Mouse (Mus musculus): Measurements from ENCODE around the gene Hccs. TPM values are rescaled to one million over a fixed set of nuclear protein-coding genes. Genes with fewer than 3 reads are reported as not detected.
"Not testable (repeated sequence)": the region's sequence is repeated elsewhere in the genome, so short reads cannot be mapped to it uniquely, and the experiment has no call there.

Hccs gene
- polyA plus RNA-seq (2015; fragmentation: Nextera tagmentation; extraction: Ambion mirVana): 28.2 and 31.3 TPM in 2 replicates

DNA sequence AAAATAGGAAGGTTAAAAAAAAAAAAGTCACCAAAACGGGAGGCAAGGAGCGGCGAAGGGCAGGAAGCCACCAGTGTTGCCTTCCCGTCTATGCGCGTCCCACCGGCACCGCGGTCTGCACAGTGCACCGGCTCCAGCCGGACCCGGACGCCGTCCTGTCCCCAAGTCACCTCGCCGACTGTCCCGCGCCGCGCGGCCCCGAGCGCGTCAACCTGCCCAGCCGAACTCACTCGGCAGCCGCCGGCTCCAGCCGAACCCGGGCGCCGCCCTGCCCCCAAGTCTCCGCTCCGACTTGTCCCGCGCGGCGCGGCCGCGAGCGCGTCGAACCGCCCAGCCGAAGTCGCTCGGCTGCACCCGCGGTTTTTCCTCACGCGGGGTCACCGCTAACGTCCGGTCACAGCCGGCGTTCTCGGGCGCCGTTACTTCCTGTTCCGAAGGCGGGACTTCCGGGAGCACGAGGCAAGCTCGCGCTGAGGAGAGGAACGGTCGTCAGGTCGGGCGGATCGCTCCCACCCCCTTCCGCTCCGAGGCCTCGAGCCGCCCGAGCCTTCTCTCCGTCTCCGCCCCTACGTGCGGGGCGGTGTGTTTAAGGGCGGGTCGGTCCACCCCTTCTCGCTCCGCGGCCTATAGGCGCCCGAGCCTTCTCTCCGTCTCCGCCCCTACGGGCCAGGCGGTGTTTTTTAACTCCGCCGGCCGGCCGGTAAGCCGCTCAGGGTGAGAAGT, at the start of gene Hccs:
TSS of gene Hccs (minus strand) at position 428 of the 723 bp plus-strand sequence.
- 20% methylated on average over 91 of the region's 97 CpGs for WGBS
- H3K4me1 ChIP-seq: no peaks in the 10 kb centered on the region

DNA sequence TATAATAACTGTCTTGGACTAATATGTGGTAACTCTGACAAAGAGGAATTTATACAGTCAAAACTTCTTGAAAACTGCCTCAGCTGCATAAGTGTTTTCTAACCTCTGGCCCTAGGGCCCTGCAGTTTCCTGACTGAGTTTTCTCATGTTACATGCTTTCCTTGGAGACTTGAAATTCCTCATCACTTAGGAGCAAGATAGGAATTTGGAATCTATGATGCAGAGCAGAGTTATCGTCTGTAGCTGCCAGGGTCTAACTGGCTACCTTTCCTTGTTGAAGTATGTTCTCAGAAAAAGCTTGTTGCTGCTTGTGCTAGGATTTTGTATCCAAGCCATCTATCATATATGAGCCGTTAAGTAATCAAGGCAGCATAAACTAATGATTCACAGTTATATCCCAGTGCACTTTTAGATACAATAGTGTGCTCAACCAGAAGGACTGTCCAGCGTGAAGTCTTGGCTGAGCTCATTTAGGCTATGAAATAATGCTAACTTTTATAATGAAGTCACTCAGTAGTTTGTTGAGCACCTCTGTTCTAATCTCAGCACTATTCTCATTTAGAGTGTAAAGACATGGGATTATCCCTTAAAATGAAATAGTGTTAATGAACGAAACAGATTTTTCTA, 37.1 kb upstream of the Hccs start:
- 57% methylated on average over 4 of the region's 4 CpGs for WGBS
- Histone ChIP-seq H3K4me3 (replicated peaks) (no peak overlapping the region), H3K9ac (no peak overlapping the region), H3K9me3 (no peaks in the 10 kb centered on the region), H3K4me2 (no peak overlapping the region), H3K27me3 (replicated peaks) (no peaks in the 10 kb centered on the region), H3K4me1 (no peaks in the 10 kb centered on the region), H3K36me3 (no peaks in the 10 kb centered on the region), H3K27ac (no peak overlapping the region)
- ATAC-seq (ENCODE audit: insufficient read depth, low FRiP score, low read depth): no peak

More for the DNA sequence above, at the start of gene Hccs:
- H3K4me3 ChIP-seq (replicated peaks): peak within 1 kb of the TSS; percentile 49
- no peaks in the 10 kb centered on the region for H3K27me3 ChIP-seq (replicated peaks)
- H3K4me2 ChIP-seq: peak within 1 kb of the TSS; percentile 49
- peak within 1 kb of the TSS; percentile 79 for H3K27ac ChIP-seq
- peak within 1 kb of the TSS; percentile 45 for H3K9ac ChIP-seq
- ATAC-seq (ENCODE audit: insufficient read depth, low FRiP score, low read depth): peak; percentile 100
- no peaks in the 10 kb centered on the region for H3K36me3 ChIP-seq
- H3K9me3 ChIP-seq: no peaks in the 10 kb centered on the region

DNA sequence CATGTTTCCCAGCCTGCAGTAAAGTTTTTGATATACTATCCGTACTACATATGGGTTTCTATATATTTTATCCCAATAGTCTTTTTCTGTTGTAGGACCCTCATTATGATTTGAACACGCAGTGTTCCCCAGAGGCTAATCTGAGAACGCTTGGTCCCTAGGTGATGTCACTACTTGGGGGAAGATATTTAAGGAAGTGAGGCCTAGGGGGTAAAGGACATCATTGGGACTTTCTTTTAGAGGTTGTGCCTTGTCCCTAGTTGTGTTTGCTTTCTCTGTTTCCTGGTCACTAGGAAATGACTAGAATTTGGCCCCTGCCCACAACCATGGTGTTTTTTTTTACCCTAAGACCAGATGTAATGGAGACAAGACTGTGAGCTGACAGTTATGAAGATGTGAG, 18.0 kb upstream of the Hccs start:
- Histone ChIP-seq H3K36me3 (no peaks in the 10 kb centered on the region), H3K9ac (no peak overlapping the region), H3K27me3 (replicated peaks) (no peaks in the 10 kb centered on the region), H3K4me1 (no peaks in the 10 kb centered on the region), H3K4me2 (no peak overlapping the region), H3K4me3 (replicated peaks) (no peak overlapping the region), H3K27ac (no peak overlapping the region), H3K9me3 (no peaks in the 10 kb centered on the region)
- no peak for ATAC-seq (ENCODE audit: insufficient read depth, low FRiP score, low read depth)
- WGBS: 72% methylated on average over 3 of the region's 3 CpGs

DNA sequence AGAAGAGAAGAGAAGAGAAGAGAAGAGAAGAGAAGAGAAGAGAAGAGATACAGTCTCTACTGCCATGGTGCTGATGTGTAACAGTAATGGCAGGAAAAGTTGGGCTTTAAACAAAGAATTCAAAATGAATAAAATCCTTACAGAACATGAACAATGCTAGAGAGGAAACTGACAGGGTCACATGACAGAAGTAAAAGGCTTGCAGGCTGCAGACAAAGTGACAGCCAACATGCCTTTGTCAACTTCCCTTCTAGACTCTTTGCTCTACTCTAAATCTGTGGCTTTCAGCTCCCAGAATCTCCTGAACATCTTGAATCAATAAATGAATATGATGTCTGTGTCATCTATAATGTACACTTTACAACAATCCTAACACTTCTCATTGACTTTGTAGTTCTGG, 17.4 kb upstream of the Hccs start:
- H3K27me3 ChIP-seq (replicated peaks): no peaks in the 10 kb centered on the region
- no peaks in the 10 kb centered on the region for H3K4me1 ChIP-seq
- no peaks in the 10 kb centered on the region for H3K9me3 ChIP-seq
- H3K4me3 ChIP-seq (replicated peaks): no peak overlapping the region
- no peak overlapping the region for H3K4me2 ChIP-seq
- no peak overlapping the region for H3K9ac ChIP-seq
- H3K36me3 ChIP-seq: no peaks in the 10 kb centered on the region
- ATAC-seq (ENCODE audit: insufficient read depth, low FRiP score, low read depth): no peak
- H3K27ac ChIP-seq: no peak overlapping the region

DNA sequence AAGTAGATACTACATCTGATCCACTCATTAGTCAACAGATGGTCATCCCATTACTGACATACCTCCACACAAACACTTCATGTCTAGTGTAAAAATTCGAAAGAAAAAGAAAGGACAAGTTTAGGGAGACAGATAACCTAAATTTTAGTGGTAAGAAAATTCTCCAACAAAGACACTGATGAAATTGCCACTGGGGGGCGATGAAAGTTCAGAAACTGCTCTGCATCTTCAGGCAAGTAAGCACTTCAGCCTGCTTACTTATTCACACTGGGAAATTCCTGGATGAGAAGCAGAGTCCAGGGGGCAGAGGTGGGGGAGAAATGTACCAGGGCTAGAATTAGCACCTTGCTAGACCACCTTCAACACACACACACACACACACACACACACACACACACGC, 12.1 kb upstream of the Hccs start:
- no peak overlapping the region for H3K4me2 ChIP-seq
- no peak overlapping the region for H3K4me3 ChIP-seq (replicated peaks)
- WGBS: 32% methylated on average over 3 of the region's 3 CpGs
- H3K27me3 ChIP-seq (replicated peaks): no peaks in the 10 kb centered on the region
- H3K9ac ChIP-seq: no peak overlapping the region
- no peak for ATAC-seq (ENCODE audit: insufficient read depth, low FRiP score, low read depth)
- H3K9me3 ChIP-seq: no peaks in the 10 kb centered on the region
- no peaks in the 10 kb centered on the region for H3K4me1 ChIP-seq
- no peak overlapping the region for H3K27ac ChIP-seq
- no peaks in the 10 kb centered on the region for H3K36me3 ChIP-seq

DNA sequence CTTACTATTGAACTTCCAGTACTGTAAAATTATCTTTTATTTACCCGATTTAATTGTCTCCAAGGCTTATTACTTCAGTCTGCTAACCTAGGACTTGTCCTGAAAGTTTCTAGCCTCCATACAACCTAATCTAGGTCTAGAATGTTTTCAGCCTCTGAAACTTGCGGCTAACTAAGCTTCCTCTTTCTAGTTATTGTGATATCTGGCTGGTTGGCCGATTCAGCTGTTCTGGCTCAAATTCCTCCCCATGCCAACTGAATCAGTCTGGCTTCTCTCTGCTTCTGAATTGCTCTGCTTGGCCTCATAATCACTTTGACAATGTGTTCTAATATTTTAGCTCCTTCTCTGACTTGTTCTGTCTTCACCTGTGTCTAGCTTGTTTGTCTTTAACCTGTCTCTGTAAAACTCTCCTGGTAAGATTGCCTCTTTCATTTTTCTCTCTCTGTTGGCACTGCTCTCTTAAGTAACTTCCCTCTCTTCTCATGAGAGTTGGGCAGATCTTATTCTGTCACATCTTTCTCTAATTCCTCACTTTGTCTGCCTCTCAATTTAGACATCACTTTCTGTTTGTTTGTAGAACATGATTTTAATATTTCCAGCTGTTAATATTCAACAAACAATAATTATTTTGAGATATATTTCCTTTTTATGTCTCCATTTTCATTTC, 5.9 kb upstream of the Hccs start:
- no peak for ATAC-seq (ENCODE audit: insufficient read depth, low FRiP score, low read depth)
- Histone ChIP-seq H3K4me3 (replicated peaks) (no peak overlapping the region), H3K9ac (no peak overlapping the region), H3K4me1 (no peaks in the 10 kb centered on the region), H3K36me3 (no peaks in the 10 kb centered on the region), H3K27ac (no peak overlapping the region), H3K4me2 (no peak overlapping the region), H3K9me3 (no peaks in the 10 kb centered on the region), H3K27me3 (replicated peaks) (no peaks in the 10 kb centered on the region)
- WGBS: 76% methylated on average over 3 of the region's 3 CpGs

DNA sequence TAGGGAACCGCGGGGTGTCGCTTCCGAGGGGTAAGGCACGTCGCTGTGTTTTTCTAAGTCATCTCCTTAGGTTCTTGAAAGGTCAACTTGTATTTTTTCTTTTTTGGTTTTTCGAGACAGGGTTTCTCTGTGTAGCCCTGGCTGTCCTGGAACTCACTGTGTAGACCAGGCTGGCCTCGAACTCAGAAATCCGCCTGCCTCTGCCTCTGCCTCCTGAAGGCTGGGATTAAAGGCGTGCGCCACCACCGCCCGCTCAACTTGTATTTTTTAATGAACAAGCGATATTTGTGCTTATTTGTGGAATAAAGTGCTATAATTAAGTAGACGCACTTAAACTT, 465 bp upstream of the Hccs start:
- whole genome bisulfite sequencing: 39% methylated on average over 15 of the region's 15 CpGs
- Histone ChIP-seq H3K4me3 (replicated peaks) (peak overlapping the region; percentile 49), H3K4me2 (peak overlapping the region; percentile 33)
- not testable (repeated sequence) for H3K36me3 ChIP-seq; H3K9me3 ChIP-seq; H3K4me1 ChIP-seq; H3K9ac ChIP-seq; H3K27me3 ChIP-seq (replicated peaks); ATAC-seq (ENCODE audit: insufficient read depth, low FRiP score, low read depth); H3K27ac ChIP-seq

DNA sequence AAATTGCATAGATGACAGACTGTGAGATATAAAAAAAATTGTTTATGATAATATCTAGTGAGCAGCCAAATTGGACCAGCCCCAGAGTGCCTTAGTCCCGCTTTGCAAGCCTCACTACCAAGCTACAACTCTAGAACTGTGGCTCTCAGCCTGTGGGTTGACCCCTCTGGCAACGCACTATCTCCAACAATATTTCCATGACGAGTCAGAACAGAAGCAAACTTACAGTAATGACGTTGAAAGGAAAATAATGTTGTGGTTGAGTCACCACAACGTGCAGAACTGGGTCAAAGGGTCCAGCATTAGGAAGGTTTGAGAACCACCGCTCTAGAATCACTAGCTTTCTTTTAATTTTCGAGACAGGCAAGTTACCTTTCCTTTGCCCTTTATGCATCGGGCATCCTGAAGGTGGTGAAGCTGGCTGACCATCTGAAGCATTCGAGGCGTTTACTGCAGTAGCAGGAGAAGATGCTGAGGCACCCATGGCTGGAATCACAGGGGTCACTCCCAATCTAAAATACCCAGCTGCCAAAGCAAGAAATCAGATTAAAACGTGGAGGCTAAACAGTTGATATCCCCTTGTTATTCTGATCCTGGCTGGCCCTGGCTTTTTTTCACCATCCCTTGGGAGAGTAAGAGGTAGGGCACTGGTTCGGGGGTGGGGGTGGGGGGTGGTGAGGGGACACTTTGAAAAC, 959 bp downstream of the Hccs start:
- H3K27me3 ChIP-seq (replicated peaks): no peaks in the 10 kb centered on the region
- 44% methylated on average over 12 of the region's 12 CpGs for WGBS
- no peak overlapping the region for H3K27ac ChIP-seq

DNA sequence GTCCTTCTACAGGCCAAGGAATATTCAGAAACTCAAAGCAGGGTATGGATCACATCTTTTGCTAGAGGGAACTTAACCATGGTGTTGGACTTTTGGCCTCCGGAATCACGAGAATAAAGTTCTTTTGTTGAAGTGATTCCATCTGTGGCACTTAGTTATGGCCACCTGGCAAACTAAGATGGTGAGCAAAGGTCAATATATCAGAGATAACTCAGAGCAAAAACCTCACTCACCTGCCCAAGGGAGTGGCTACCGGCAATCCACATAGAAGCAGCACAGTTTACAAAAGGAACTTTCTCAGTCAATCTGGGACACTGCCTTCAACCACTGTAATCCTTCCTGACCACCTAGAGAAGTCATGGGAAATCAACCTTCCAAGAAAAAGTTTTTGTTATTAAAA, 11.6 kb downstream of the Hccs start:
- 76% methylated on average over 3 of the region's 3 CpGs for WGBS
- no peak overlapping the region for H3K27ac ChIP-seq
- no peak for ATAC-seq (ENCODE audit: insufficient read depth, low FRiP score, low read depth)

More for the DNA sequence above, 959 bp downstream of the Hccs start:
- H3K4me3 ChIP-seq (replicated peaks): peak overlapping the region; percentile 49
- H3K4me1 ChIP-seq: no peaks in the 10 kb centered on the region
- no peaks in the 10 kb centered on the region for H3K36me3 ChIP-seq
- no peak overlapping the region for H3K9ac ChIP-seq
- no peaks in the 10 kb centered on the region for H3K9me3 ChIP-seq
- ATAC-seq (ENCODE audit: insufficient read depth, low FRiP score, low read depth): no peak
- peak overlapping the region; percentile 49 for H3K4me2 ChIP-seq

DNA sequence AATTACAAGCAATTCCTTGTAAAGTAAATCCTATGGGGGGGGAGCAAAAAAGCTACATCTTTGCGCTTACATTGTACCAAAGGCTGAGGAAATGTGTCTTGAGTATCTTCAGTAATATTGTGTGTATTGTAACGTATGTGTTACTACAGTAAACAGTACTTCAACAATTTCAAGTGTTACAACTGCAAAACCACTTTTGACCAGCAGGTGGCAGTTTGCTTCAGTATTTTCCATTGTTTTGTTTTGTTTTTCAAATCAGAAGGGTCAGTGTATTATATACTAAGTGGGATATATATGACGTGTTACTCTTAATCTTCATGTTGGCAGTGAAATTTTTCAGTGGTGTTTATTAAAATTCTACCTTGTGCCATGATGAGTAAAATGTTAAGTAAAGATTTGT, 16.2 kb downstream of the Hccs start:
- Histone ChIP-seq H3K27ac (no peak overlapping the region), H3K9ac (no peak overlapping the region), H3K36me3 (no peaks in the 10 kb centered on the region), H3K4me2 (no peak overlapping the region), H3K4me3 (replicated peaks) (no peak overlapping the region), H3K4me1 (no peaks in the 10 kb centered on the region), H3K9me3 (no peaks in the 10 kb centered on the region), H3K27me3 (replicated peaks) (no peaks in the 10 kb centered on the region)
- ATAC-seq (ENCODE audit: insufficient read depth, low FRiP score, low read depth): no peak
- WGBS: 42% methylated on average over 3 of the region's 3 CpGs

More for the DNA sequence above, 11.6 kb downstream of the Hccs start:
- no peaks in the 10 kb centered on the region for H3K4me1 ChIP-seq
- H3K4me3 ChIP-seq (replicated peaks): no peak overlapping the region
- H3K36me3 ChIP-seq: no peaks in the 10 kb centered on the region
- H3K4me2 ChIP-seq: no peak overlapping the region
- no peaks in the 10 kb centered on the region for H3K9me3 ChIP-seq
- no peak overlapping the region for H3K9ac ChIP-seq
- H3K27me3 ChIP-seq (replicated peaks): no peaks in the 10 kb centered on the region

DNA sequence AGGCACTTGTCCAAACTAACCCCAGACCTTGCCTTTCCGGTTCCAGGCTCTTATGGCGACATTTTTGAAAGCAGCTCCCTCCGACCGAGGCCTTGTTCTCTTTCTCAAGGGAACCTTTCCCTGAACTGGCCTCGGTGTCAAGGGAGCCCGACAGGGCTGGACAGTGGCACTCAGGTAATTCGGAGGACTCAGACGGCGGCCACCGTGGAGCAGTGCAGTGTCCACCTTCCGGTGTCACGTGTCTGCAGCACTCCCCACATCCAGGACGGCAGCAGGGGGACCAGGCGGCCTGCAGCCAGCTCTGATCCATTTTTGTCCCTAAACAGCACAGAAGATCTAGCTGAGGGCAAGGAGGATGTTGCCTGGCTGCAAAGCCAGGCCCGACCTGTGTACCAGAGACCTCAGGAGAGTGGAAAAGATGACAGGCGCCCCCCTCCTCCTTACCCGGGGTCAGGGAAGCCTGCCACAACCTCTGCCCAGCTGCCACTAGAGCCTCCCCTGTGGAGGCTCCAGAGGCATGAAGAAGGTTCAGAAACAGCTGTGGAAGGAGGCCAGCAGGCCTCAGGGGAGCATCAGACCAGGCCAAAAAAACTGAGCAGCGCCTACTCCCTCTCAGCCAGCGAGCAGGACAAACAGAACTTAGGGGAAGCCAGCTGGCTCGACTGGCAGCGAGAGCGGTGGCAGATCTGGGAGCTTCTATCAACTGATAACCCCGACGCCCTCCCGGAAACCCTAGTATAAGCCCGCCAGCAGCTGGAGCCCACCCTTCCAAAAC, 17.7 kb downstream of the Hccs start:
- WGBS: 66% methylated on average over 26 of the region's 26 CpGs

More for the DNA sequence above, 17.7 kb downstream of the Hccs start:
- H3K4me2 ChIP-seq: no peak overlapping the region
- no peak overlapping the region for H3K4me3 ChIP-seq (replicated peaks)
- no peaks in the 10 kb centered on the region for H3K27me3 ChIP-seq (replicated peaks)
- H3K36me3 ChIP-seq: no peaks in the 10 kb centered on the region
- no peak overlapping the region for H3K9ac ChIP-seq
- no peaks in the 10 kb centered on the region for H3K4me1 ChIP-seq
- no peaks in the 10 kb centered on the region for H3K9me3 ChIP-seq
- no peak for ATAC-seq (ENCODE audit: insufficient read depth, low FRiP score, low read depth)
- H3K27ac ChIP-seq: no peak overlapping the region
